Mouse (Mus musculus): ENCODE measurements at regions not wholly inside any gene's neighbourhood (a gene's known extent, or its start where the extent isn't known, plus 50 kb on each side); places are given as distances from the start of the nearest gene placed in this dataset.
A peak's percentile ranks its signal among the peaks of the same experiment; 100 is the strongest.
"Not testable (repeated sequence)": the region's sequence is repeated elsewhere in the genome, so short reads cannot be mapped to it uniquely, and the experiment has no call there.

- peak; percentile 88 for DNase-seq
Measured at GRCm38 (mm10) chr8:24386462-24386861, 339.2 kb downstream of the Adam3 start.

DNA sequence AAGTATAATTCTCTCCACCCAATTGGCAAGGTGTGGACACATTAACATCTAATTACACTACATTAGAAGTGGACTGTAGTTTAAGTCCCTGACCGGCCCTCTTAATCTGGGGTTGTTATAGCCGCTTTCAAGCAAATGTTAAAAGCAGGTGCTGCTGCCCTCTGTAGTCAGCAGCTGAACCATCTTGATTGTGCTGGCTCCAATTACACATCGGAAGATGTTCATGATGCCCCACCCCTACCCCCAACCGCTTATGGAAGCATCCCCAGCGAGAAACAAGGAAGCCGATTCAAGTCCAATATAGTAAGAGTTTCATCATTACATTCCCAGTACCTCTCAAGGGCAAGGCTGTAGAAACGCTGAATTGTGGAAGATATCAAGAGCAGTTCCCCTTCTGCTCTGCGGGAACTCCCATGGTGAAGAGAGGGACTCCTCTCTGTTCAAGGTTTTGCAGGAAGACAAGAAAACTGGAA lies 341.7 kb downstream of the Adam3 start:
- no peak for DNase-seq

- DNase-seq, result no peak
Measured at GRCm38 (mm10) chr8:24383130-24383962, 342.3 kb downstream of the Adam3 start.

DNA sequence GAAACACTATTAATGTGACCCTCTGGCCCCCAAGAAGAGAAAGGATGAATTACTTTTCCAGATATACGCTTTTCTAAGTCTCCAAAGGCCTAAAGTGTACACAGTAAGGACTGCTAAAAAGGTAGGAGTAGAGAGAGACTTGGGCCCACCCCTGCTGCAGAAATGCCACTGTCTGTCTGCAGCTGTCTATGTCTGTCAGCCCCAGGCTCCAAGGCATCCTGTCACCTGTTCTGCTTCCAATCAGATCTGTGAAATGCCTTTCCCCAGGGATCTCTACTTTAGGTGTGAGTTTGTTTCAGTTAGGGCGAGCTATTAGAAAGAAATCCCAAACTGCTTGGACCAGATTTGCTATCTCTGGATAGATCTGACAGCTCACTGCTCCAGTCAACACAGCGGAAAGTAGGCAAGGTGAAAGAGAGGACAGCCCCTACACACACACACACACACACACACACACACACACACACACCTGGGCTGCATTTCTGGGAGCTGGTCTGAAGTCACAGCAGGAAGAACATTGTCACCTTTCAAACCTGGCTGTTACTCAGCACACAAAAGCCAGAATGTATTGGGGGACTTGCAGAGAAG lies 343.9 kb downstream of the Adam3 start:
- DNase-seq, result no peak

- DNase-seq, result no peak
Measured at GRCm38 (mm10) chr8:24378070-24378469, 347.6 kb downstream of the Adam3 start.

- not testable (repeated sequence) for DNase-seq
Measured at GRCm38 (mm10) chr8:24376846-24377245, 348.8 kb downstream of the Adam3 start.

DNA sequence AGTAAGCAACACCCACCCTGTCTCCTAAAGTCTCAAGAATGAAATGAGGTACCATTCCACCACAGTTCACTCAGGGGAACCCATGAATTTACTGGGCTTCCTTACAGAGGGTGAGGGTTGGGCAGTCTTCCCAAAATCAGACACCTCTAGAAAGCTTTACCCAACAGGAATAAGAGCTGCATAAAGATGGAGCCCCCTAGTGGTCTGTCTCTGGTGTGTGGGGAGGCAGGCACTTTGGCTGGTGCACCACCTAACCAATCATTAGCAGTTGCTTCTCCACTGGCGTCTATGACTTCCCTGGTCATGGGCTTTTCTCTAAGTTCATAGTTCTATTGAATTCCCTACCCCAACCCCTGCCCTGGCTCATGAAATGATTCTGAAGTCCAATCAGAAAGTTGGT lies 351.1 kb downstream of the Adam3 start:
- DNase-seq, result no peak

DNA sequence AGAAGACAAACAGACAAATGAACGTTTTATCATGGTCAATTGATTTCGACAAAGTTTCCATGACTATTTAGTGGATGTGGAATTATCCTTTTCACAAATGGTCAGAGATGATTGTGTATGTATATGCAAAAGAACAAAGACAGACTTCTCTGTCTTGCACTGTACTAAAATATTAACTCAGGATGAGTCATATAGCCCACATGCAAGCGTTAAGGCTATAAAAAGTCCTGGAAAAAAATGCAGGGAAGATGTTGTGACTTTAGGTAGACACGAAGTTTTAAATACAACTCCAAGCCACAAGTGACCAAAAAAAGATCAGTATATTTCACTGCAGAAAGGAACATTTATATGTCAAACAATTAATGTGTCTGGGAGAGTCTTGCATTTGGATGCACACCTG lies 353.6 kb downstream of the Adam3 start:
- no peak for DNase-seq

- DNase-seq, result no peak
Measured at GRCm38 (mm10) chr8:24366000-24366399, 359.7 kb downstream of the Adam3 start.

- DNase-seq, result no peak
Measured at GRCm38 (mm10) chr8:24364685-24365084, 361.0 kb downstream of the Adam3 start.

DNA sequence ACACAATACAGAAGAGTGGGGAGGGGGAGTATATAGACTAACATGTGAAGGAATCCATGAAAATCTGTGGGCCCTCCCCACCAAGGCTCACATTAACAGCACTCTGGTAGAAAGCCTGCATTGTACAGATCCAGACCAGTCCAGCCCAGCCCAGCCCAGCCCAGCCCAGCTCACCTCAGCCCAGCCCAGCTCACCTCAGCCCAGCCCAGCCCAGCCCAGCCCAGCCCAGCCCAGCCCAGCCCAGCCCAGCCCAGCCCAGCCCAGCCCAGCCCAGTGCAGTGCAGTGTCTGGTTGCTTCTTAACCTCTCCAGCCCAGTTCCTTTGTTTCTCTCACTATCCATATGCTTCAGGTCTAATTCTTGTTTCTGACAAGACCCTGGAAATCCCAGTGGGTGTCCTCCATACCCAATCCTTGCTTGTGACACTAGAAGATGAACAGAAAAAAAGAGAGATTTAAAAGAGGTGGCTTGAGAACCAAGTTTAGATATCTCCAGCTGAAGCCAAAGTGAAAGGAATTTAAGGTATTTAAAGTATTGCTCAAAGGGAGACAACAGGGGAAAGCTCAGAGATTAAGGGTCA lies 366.5 kb downstream of the Adam3 start:
- no peak for DNase-seq

- DNase-seq, result no peak
Measured at GRCm38 (mm10) chr8:24355146-24355545, 370.5 kb downstream of the Adam3 start.

- DNase-seq, result no peak
Measured at GRCm38 (mm10) chr8:24353842-24354241, 371.8 kb downstream of the Adam3 start.

GRCm38 (mm10) chr8:24352322-24352721 lies 373.3 kb downstream of the Adam3 start:
- DNase-seq, result no peak

- no peak for DNase-seq
Measured at GRCm38 (mm10) chr8:24351760-24352159, 373.9 kb downstream of the Adam3 start.

DNA sequence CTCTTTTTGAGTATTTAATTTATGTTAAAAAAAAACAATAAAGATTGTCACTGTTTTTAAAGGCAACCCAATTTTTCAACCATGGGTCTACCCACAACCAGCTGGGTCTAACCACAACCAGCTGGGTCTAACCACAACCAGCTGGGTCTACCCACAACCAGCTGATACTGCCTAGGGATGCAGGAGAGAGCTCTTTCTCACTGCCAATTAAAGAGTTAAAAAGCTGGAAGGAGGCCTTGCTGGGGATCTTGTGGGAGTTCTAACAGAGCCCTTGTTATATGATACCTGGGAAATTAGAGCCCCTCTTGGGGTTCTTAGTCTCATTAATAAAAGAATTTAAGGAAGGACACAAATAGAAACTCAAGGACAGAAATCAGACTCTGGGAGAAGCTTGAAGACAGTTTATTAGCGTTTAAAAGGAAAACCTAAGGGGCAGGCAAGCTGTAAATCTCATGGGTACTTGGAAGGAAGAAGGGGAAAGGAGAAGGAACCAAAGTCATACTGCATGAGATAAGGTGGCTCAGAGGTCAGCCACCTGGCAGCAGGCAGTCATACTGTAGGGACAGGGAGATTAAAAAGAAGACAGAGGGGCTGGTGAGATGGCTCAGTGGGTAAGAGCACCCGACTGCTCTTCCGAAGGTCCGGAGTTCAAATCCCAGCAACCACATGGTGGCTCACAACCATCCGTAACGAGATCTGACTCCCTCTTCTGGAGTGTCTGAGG lies 379.1 kb downstream of the Adam3 start:
- no peak for DNase-seq

DNA sequence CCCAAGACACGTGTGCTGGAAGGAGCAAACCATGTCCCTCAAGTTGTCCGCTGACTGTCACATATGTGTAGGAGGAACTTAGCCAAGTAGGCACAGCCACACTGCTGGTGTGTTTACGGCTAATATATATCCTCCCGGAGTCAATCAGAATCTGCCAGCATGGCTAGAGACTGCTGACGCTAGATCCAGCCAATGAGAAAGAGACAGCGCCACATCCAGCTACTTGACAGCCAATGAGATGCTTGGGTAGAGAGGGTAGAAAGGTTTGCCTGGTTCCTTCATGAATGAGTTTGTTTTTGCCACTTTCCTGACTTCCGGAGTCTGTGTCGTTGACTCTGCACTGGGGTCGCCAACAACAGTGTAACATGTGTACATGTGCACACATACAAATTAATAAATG lies 387.0 kb downstream of the Adam3 start:
- DNase-seq, result no peak

- DNase-seq, result no peak
Measured at GRCm38 (mm10) chr8:24337635-24338034, 388.0 kb downstream of the Adam3 start.

DNA sequence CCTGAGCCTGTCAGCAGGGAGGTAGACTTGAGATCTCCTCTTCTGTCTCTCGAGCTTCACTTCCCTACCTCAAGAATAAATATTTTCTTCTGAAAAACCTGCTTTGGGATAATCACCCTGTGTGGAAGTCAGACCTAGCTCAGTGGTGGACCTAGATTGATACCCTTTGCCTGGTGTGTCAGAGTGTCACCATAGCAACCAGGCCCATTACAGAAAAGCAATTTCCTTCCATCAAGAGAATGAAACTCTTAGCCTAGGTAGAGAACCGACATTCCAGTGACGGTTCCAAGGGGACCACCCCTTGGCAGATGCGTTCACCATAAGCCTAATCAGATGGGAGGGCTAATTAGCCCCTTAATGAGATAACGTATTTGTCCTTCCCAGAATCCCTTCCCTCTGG lies 389.9 kb downstream of the Adam3 start:
- no peak for DNase-seq

DNA sequence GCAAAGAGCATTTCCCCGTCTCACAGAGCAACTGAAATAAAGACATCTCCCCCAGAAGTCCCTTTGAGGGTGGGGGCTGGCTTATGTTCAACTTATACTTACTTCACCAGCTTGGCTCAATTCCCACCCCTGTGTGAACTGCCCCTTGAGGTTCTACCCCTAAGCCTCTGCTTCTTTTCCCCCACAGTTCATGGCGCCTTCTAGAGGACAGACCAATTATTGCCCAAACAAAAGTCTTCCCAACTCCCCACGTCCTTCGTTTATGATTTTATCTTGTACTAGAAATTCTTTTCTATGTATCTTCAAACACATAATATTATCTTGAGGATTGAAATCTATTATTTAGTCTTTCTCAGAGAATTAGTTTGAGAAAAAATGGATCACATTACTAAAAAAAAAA lies 391.9 kb downstream of the Adam3 start:
- DNase-seq, result no peak

DNA sequence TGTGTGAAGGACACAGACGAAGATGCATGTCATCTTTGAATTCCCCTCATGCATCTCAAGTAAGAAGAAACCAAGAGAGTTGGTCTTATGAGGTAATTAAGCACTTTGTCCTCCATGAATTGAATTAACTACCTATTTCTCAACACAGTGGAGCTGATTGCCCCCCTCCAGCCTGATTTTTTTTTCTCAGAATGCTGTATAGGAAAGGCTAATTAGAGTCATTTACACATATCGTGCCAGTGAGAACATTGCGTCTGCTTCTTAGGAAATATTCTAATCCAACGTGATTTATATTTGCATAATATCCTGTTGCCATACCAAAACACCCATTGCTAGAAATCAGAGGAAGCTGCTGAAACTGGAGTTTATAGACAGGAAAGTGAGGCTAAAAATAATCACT lies 414.8 kb downstream of the Adam3 start:
- no peak for DNase-seq

GRCm38 (mm10) chr8:24294565-24294964 lies 431.1 kb downstream of the Adam3 start:
- DNase-seq, result no peak

- DNase-seq, result no peak
Measured at GRCm38 (mm10) chr8:24287861-24288260, 437.8 kb downstream of the Adam3 start.

All from gastrocnemius, postnatal 10 days (tissue).